Mouse (Mus musculus): Measurements from ENCODE around the gene Nubp2. TPM values are rescaled to one million over a fixed set of nuclear protein-coding genes. Genes with fewer than 3 reads are reported as not detected.

Gene Nubp2
- polyA plus RNA-seq, 1 experiment from 2014 or later = 61.8 TPM

GRCm38 (mm10) chr17:24890151-24891092 lies 4.3 kb upstream of the Nubp2 start:
- Histone ChIP-seq H3K9me3 (ENCODE audit: control insufficient read depth, low read length) (no peaks in the 10 kb centered on the region), H3K27ac (ENCODE audit: low read depth, low read length) (no peak overlapping the region), H3K4me1 (ENCODE audit: control insufficient read depth, insufficient read depth, low read length) (peaks cover 22% of the 10 kb centered on the region), H3K4me2 (replicated peaks; ENCODE audit: low read depth, low read length) (no peak overlapping the region), H3K36me3 (ENCODE audit: control insufficient read depth, insufficient read depth, low read length) (peaks cover 40% of the 10 kb centered on the region), H3K9ac (ENCODE audit: low read depth, low read length) (no peak overlapping the region), H3K4me3 (ENCODE audit: low read length) (no peak overlapping the region), H3K27me3 (ENCODE audit: control insufficient read depth, insufficient read depth, low read length) (no peaks in the 10 kb centered on the region)
- 84% methylated on average over 19 of the region's 19 CpGs for WGBS
- ATAC-seq (ENCODE audit: low FRiP score, low TSS enrichment) = no peak

- Histone ChIP-seq H3K27ac (ENCODE audit: low read depth, low read length) (no peak overlapping the region), H3K4me3 (ENCODE audit: low read length) (no peak overlapping the region), H3K9me3 (ENCODE audit: control insufficient read depth, low read length) (no peaks in the 10 kb centered on the region), H3K4me2 (replicated peaks; ENCODE audit: low read depth, low read length) (no peak overlapping the region), H3K36me3 (ENCODE audit: control insufficient read depth, insufficient read depth, low read length) (peaks cover 44% of the 10 kb centered on the region), H3K27me3 (ENCODE audit: control insufficient read depth, insufficient read depth, low read length) (no peaks in the 10 kb centered on the region), H3K4me1 (ENCODE audit: control insufficient read depth, insufficient read depth, low read length) (peaks cover 21% of the 10 kb centered on the region), H3K9ac (ENCODE audit: low read depth, low read length) (no peak overlapping the region)
- ATAC-seq (ENCODE audit: low FRiP score, low TSS enrichment) = no peak
- WGBS = 96% methylated on average over 3 of the region's 3 CpGs
These were observed 2.7 kb upstream of the Nubp2 start for GRCm38 (mm10) chr17:24888862-24889261.

GRCm38 (mm10) chr17:24887291-24888080 lies 1.3 kb upstream of the Nubp2 start:
- H3K9me3 ChIP-seq (ENCODE audit: control insufficient read depth, low read length) = no peaks in the 10 kb centered on the region
- no peaks in the 10 kb centered on the region for H3K27me3 ChIP-seq (ENCODE audit: control insufficient read depth, insufficient read depth, low read length)
- peaks cover 18% of the 10 kb centered on the region for H3K4me1 ChIP-seq (ENCODE audit: control insufficient read depth, insufficient read depth, low read length)
- H3K36me3 ChIP-seq (ENCODE audit: control insufficient read depth, insufficient read depth, low read length) = peaks cover 47% of the 10 kb centered on the region
- peak overlapping the region; percentile 74 for H3K4me3 ChIP-seq (ENCODE audit: low read length)
- WGBS = 62% methylated on average over 18 of the region's 18 CpGs
- no peak overlapping the region for H3K27ac ChIP-seq (ENCODE audit: low read depth, low read length)
- peak overlapping the region; percentile 92 for H3K4me2 ChIP-seq (replicated peaks; ENCODE audit: low read depth, low read length)
- H3K9ac ChIP-seq (ENCODE audit: low read depth, low read length) = peak overlapping the region; percentile 87
- ATAC-seq (ENCODE audit: low FRiP score, low TSS enrichment) = no peak

GRCm38 (mm10) chr17:24886932-24887271 lies 753 bp upstream of the Nubp2 start:
- peaks cover 18% of the 10 kb centered on the region for H3K4me1 ChIP-seq (ENCODE audit: control insufficient read depth, insufficient read depth, low read length)
- no peak for ATAC-seq (ENCODE audit: low FRiP score, low TSS enrichment)
- no peaks in the 10 kb centered on the region for H3K9me3 ChIP-seq (ENCODE audit: control insufficient read depth, low read length)
- peak overlapping the region; percentile 74 for H3K4me3 ChIP-seq (ENCODE audit: low read length)
- peak overlapping the region; percentile 87 for H3K9ac ChIP-seq (ENCODE audit: low read depth, low read length)
- H3K4me2 ChIP-seq (replicated peaks; ENCODE audit: low read depth, low read length) = peak overlapping the region; percentile 92
- H3K36me3 ChIP-seq (ENCODE audit: control insufficient read depth, insufficient read depth, low read length) = peaks cover 42% of the 10 kb centered on the region
- 2% methylated on average over 18 of the region's 18 CpGs for WGBS
- H3K27me3 ChIP-seq (ENCODE audit: control insufficient read depth, insufficient read depth, low read length) = no peaks in the 10 kb centered on the region
- peak overlapping the region; percentile 56 for H3K27ac ChIP-seq (ENCODE audit: low read depth, low read length)

DNA sequence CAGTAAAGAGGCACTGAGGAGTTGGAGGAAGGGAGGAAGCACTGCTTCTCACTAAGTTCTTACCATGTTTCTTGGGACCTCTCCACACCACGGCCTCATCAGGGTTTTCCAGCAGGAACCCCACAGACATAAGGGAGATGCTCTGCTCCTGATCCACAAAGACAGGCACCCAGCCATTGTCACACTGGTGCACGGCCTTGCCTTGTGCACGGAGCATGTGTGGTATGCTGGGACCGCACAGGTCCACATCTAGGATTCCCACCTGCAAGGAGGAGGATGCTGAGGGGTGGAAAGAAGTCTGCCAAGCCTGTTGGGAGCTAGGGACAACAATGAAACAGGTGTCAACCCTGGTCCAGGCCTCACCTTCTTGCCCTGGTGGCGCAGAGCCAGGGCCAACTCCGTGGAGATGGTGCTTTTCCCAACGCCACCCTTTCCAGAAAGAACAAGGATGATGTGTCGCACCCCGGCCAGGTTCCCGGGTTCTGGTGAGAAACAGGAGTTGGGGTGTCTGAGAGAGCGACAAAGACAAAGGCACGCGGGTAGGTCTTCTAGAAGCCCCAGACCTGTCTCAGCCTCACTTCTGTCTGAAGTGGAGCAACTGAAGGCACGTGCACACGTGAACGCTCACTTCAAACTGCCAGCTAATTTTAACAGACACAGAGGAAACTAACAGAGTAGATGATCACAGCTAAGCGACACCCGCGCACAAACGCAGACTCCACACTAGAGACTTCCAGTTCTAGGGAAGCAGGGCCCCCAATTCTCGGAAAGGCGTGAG lies 604 bp downstream of the Nubp2 start:
- Histone ChIP-seq H3K9me3 (ENCODE audit: control insufficient read depth, low read length) (no peaks in the 10 kb centered on the region), H3K9ac (ENCODE audit: low read depth, low read length) (peak overlapping the region; percentile 69), H3K27ac (ENCODE audit: low read depth, low read length) (no peak overlapping the region), H3K27me3 (ENCODE audit: control insufficient read depth, insufficient read depth, low read length) (no peaks in the 10 kb centered on the region), H3K4me3 (ENCODE audit: low read length) (peak overlapping the region; percentile 66), H3K36me3 (ENCODE audit: control insufficient read depth, insufficient read depth, low read length) (peaks cover 29% of the 10 kb centered on the region), H3K4me1 (ENCODE audit: control insufficient read depth, insufficient read depth, low read length) (peaks cover 18% of the 10 kb centered on the region), H3K4me2 (replicated peaks; ENCODE audit: low read depth, low read length) (peak overlapping the region; percentile 89)
- WGBS = 26% methylated on average over 22 of the region's 22 CpGs
- ATAC-seq (ENCODE audit: low FRiP score, low TSS enrichment) = no peak

DNA sequence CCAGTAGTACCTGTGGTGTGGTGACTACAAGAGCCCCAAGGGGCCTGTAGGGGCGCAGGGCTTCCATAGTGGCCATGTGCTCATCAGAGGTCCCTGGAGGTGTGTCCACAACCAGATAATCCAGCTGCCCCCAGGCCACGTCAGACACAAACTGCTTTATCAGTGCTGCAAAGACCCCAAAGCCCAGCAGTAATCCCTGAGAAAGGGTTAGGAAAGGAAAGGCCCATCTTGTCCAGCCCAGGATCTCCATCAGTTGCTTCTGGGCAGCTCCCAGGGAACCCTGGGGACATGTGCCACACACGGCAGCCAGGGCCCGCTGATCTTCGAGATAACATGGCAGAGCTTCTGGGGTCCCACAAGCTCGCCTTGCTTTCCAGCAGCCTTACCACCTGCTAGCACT lies 1.8 kb downstream of the Nubp2 start:
- Histone ChIP-seq H3K27ac (ENCODE audit: low read depth, low read length) (no peak overlapping the region), H3K4me3 (ENCODE audit: low read length) (no peak overlapping the region), H3K27me3 (ENCODE audit: control insufficient read depth, insufficient read depth, low read length) (no peaks in the 10 kb centered on the region), H3K9ac (ENCODE audit: low read depth, low read length) (no peak overlapping the region), H3K4me1 (ENCODE audit: control insufficient read depth, insufficient read depth, low read length) (peaks cover 18% of the 10 kb centered on the region), H3K4me2 (replicated peaks; ENCODE audit: low read depth, low read length) (no peak overlapping the region), H3K36me3 (ENCODE audit: control insufficient read depth, insufficient read depth, low read length) (peaks cover 17% of the 10 kb centered on the region), H3K9me3 (ENCODE audit: control insufficient read depth, low read length) (no peaks in the 10 kb centered on the region)
- ATAC-seq (ENCODE audit: low FRiP score, low TSS enrichment) = no peak
- WGBS = 87% methylated on average over 6 of the region's 6 CpGs

GRCm38 (mm10) chr17:24881738-24882440 lies 4.3 kb downstream of the Nubp2 start:
- Histone ChIP-seq H3K27me3 (ENCODE audit: control insufficient read depth, insufficient read depth, low read length) (no peaks in the 10 kb centered on the region), H3K4me2 (replicated peaks; ENCODE audit: low read depth, low read length) (no peak overlapping the region), H3K36me3 (ENCODE audit: control insufficient read depth, insufficient read depth, low read length) (peaks cover 16% of the 10 kb centered on the region), H3K4me3 (ENCODE audit: low read length) (no peak overlapping the region), H3K9me3 (ENCODE audit: control insufficient read depth, low read length) (no peaks in the 10 kb centered on the region), H3K4me1 (ENCODE audit: control insufficient read depth, insufficient read depth, low read length) (peaks cover 8% of the 10 kb centered on the region), H3K27ac (ENCODE audit: low read depth, low read length) (no peak overlapping the region), H3K9ac (ENCODE audit: low read depth, low read length) (no peak overlapping the region)
- WGBS = 47% methylated on average over 7 of the region's 7 CpGs
- ATAC-seq (ENCODE audit: low FRiP score, low TSS enrichment) = no peak

DNA sequence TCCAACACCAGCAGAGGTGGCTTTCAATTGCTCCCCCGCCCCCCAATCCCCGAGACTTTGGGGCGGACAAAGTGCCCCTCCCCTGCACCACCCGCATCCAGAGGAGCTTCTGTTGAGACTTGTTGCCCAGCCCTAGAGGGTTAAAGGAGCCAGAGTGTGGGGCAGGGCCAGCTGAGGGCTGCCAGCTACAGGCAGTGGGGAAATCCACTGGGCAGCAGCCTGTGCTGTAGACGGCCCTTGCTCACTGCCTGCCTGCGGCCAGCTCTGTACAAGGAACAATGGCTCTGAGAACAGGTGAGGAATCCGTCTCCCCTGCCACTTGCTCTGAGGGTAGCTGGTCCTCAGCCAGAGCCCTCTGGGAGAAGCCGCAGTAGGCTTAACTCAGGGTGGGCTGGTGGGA lies 7.6 kb downstream of the Nubp2 start:
- H3K27me3 ChIP-seq (ENCODE audit: control insufficient read depth, insufficient read depth, low read length) = no peaks in the 10 kb centered on the region
- H3K4me2 ChIP-seq (replicated peaks; ENCODE audit: low read depth, low read length) = no peak overlapping the region
- no peak for ATAC-seq (ENCODE audit: low FRiP score, low TSS enrichment)
- 79% methylated on average over 8 of the region's 8 CpGs for WGBS
- H3K27ac ChIP-seq (ENCODE audit: low read depth, low read length) = no peak overlapping the region
- H3K4me3 ChIP-seq (ENCODE audit: low read length) = no peak overlapping the region
- no peaks in the 10 kb centered on the region for H3K9me3 ChIP-seq (ENCODE audit: control insufficient read depth, low read length)
- peaks cover 9% of the 10 kb centered on the region for H3K36me3 ChIP-seq (ENCODE audit: control insufficient read depth, insufficient read depth, low read length)
- H3K9ac ChIP-seq (ENCODE audit: low read depth, low read length) = no peak overlapping the region
- H3K4me1 ChIP-seq (ENCODE audit: control insufficient read depth, insufficient read depth, low read length) = no peaks in the 10 kb centered on the region
